Mouse (Mus musculus) activated CD4-positive, CD25-positive, alpha-beta regulatory T cell (primary cell): ENCODE results near the gene Rbm12. TPM values are rescaled to one million over a fixed set of nuclear protein-coding genes. Genes with fewer than 3 reads are reported as not detected.

Experiments used
- polyA plus RNA-seq, 2 experiments: library from polyadenylated mRNA; unstranded; fragments of 100-300 nt; shearing (Covaris generic); gene quantifications; one replicate each; pipeline ENCODE4 v1.2.1; 2017

The Rbm12 gene
- polyA plus RNA-seq = 10 to 100 TPM; 22.7 to 30.1 TPM

DNA sequence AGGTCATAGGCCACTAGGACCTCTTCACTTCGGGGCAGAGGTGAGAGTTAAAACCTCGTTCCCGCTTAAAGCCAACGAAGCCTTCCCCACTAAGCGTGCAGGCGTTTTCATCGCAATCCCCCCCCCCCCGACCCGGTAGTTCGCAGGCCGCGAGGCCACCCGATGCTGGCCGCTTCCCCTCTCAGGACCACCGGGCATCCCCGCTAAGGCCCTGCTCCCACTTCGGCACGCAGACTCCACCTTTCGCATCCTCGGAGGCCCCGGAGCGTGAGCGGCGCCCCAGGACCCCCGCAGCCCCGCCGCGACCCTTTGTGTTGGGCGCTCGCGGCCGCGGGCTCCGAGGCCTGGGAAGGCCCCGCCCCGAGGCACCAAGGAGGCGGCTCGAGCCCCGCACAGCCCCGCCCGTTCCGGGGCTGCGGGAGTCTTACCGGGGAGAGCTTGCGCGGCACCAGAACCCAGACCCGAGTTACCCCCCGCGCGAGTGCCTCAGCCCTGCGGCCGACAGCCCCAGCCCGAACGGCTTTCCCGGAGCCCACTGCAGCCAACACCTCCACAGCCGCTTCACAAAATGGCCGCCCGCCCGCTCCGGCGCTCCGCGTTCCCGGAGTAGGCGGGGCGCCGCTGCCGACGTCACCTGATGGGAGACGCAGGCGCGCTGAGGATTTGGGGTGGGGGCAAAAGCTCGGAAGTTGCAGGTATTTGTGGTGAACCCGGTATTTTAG is at the start of gene Rbm12, which contains the start of gene Cpne1:
Rbm12 (minus strand) TSS at position 621 of the 722 bp plus-strand sequence.
Cpne1 (minus strand) TSS at position 608 of the 722 bp plus-strand sequence.

DNA sequence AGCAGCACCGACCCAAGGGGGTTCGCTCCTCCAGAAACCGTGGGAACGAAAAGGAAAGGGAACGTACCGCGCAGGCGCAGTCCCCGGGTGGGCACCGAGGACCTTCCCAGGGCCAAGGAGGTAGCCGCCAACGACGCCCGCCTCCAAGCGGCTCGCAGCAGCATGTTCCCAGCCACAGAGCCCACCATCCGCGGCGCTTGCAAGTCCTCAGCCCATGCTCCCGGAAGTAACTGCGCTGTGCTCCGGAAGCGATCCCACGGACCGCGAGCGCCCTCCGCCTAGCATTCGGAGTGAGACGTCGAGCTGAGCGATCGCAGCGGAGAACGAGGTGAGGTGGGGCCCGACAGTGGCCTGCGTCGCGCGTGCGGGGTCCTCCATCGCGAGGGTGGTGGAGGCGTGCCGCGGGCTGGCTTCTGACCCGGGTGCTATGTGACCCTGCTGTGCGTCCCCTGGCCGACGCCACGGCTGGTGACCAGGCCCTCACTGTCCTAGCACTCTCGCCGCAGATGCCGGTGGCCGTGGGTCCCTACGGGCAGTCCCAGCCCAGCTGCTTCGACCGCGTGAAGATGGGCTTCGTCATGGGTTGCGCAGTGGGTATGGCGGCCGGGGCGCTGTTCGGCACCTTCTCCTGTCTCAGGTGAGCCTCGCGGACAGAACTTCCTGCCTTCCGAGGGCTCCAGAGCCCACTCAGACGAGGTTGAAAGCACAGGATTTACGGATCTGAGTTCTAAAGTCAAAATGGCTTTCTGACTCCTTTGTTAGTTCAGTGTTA is 32.4 kb upstream of the Rbm12 start, which contains the start of the genes Romo1 and Nfs1:
Romo1 (plus strand) TSS at position 87 of the 772 bp plus-strand sequence.
Nfs1 (minus strand) TSS at position 234 of the 772 bp plus-strand sequence.

DNA sequence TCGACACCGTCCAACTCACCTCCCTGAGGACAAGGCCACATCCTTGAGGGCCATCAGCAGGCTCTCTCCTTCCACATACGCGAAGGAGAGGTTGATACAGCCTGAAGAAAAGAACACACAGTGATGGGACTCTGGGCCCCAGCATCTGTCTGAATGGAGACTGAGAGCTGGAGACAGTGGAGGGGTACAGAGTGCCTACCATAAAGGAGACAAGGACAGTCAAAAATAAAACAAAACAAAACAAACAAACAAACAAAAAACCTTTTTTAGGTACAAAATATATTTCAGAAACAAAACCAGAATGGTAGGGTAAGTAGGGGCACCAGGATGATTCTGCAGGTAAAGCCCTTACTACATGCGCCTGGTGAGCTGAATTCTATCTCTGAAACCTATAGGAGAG is 15.2 kb upstream of the Rbm12 start, which contains the start of gene Gm28036:
Gm28036 (minus strand) TSS at position 101 of the 400 bp plus-strand sequence.

DNA sequence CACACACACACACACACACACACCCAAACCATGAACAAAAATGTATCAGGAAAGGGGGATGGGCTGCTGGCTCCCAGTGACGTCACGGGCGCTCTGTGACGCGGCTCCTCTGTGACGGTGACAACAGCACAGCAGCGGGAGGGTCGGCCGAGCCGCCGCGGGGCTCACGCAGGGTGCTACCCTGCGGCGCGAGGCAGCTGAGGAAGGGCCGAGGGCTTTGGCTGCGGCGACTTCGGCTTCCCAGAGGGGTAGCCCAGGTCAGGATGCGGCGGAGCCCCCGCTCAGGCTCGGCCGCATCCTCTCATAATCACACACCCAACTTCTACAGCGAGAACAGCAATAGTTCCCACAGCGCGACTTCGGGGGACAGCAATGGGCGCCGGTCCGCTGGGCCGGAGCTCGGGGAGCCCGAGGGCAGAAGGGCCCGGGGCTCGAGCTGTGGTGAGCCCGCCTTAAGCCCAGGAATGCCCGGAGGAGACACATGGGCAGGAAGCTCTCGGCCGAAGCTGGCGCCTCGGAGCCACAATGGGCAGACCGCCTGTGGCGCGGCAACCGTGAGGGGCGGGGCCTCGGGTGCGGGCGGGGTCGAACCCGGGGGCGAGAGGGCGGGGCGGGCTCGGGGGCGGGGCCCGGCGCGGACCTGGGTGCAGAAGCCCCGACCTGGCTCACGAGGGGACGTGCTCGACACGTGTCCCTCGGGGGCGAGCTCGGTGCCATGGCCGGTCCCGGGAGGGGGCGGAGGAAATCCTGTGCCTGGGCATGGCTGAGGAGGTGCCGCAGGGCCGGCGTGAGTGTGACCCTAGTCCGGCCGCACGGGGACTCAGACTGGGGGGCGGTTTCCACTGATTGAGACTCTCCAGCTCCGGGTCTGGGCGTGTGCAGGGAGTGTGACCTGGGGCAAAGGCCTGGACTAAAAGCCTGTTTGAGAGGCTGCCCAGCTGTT is 46.4 kb downstream of the Rbm12 start, which contains the start of gene Spag4:
Spag4 (plus strand) TSS at position 77 of the 943 bp plus-strand sequence.

DNA sequence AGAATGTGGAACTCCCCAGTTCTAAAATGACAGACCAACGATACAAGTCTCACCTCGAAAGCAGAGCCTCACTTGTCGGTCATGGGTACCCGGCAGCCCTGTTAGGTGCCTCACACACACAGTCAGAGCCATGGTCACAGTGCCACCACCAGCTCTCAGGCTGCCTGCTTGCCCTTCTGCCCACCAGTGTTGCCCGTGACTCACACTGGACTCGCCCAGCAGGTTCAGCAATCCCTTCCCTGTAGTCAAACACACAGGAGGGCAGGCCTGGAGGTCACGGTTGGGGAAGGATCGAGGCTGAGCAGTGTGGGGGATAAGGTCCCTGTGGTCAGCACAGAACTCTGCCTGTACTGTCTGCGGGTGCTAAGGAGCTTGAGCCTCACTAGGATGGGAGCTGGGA is 59.0 kb downstream of the Rbm12 start, which contains the start of gene Fer1l4:
Fer1l4 (minus strand) TSS at position 132 of the 400 bp plus-strand sequence.

Other genes with a start within 250 kb of the Rbm12 start
- gene Uqcc1, start 181.7 kb downstream of the Rbm12 start, polyA plus RNA-seq = 10 to 100 TPM; 26.6 to 30.4 TPM
- not detected for gene Gm15557, start 171.2 kb downstream of the Rbm12 start, polyA plus RNA-seq
- not detected for gene Gdf5, start 166.6 kb downstream of the Rbm12 start, polyA plus RNA-seq
- 10 to 100 TPM; 23.8 to 46.7 TPM for gene Cep250, start 155.5 kb downstream of the Rbm12 start, polyA plus RNA-seq
- gene 6430550D23Rik, start 104.0 kb downstream of the Rbm12 start, polyA plus RNA-seq = 1 to 10 TPM; 1.4 to 2.1 TPM
- gene Ergic3, start 103.9 kb downstream of the Rbm12 start, polyA plus RNA-seq = 100 to 1,000 TPM; 132 to 136 TPM
- under 1 TPM in 1 of 2 experiments, not detected in 1; 0.11 TPM for gene Fer1l4, start 59.0 kb downstream of the Rbm12 start, polyA plus RNA-seq
- under 1 TPM; 0.27 to 0.60 TPM for gene Spag4, start 46.8 kb downstream of the Rbm12 start, polyA plus RNA-seq
- gene Cpne1, start within 50 bp of the Rbm12 start, polyA plus RNA-seq = 100 to 1,000 TPM in 1 of 2 experiments, 10 to 100 TPM in 1; 99.2 to 101 TPM
- 10 to 100 TPM; 14.5 to 20.1 TPM for gene Gm28036, start 15.1 kb upstream of the Rbm12 start, polyA plus RNA-seq
- 100 to 1,000 TPM; 177 to 202 TPM for gene Romo1, start 32.1 kb upstream of the Rbm12 start, polyA plus RNA-seq
- gene Nfs1, start 32.2 kb upstream of the Rbm12 start, polyA plus RNA-seq = 10 to 100 TPM; 55.4 to 63.2 TPM
- gene Rbm39, start 68.3 kb upstream of the Rbm12 start, polyA plus RNA-seq = 100 to 1,000 TPM; 791 to 895 TPM
- 10 to 100 TPM; 53.5 to 76.8 TPM for gene Phf20, start 84.5 kb upstream of the Rbm12 start, polyA plus RNA-seq
- 1 to 10 TPM; 3.8 to 4.1 TPM for gene Cnbd2, start 200.3 kb upstream of the Rbm12 start, polyA plus RNA-seq
- 100 to 1,000 TPM; 151 to 181 TPM for gene Scand1, start 200.7 kb upstream of the Rbm12 start, polyA plus RNA-seq